Mouse (Mus musculus) CH12.LX (cell line): ENCODE measurements around the gene Zbtb48. TPM values are rescaled to one million over a fixed set of nuclear protein-coding genes. Genes with fewer than 3 reads are reported as not detected.

Experiments
- DNase-seq: peaks from one replicate; pipeline ENCODE4 v3.0.0-alpha.2; 2013; ENCODE audit errors: extremely low read depth
- H3K27ac ChIP-seq: 2 replicates; pipeline ENCODE4 v1.5.1; 2012; ENCODE audit warnings: low read depth, mild to moderate bottlenecking, control low read depth, moderate library complexity; ENCODE audit not compliant: insufficient read depth
- H3K27me3 ChIP-seq: replicated peaks from 2 replicates; pipeline ENCODE3; 2012; ENCODE audit warnings: inconsistent platforms
- H3K36me3 ChIP-seq, 2 experiments: replicated peaks in 1 of 2; 2 replicates each; pipeline versions ENCODE3 to v1.6.1; 2012; ENCODE audit warnings: inconsistent platforms in 1 of 2, low read length in 1 of 2, mild to moderate bottlenecking in 1 of 2, mixed read lengths in 1 of 2, moderate library complexity in 1 of 2; ENCODE audit not compliant: control insufficient read depth in 1 of 2, insufficient read depth in 1 of 2
- H3K4me1 ChIP-seq, 2 experiments: 2 replicates each; pipeline ENCODE4 v1.6.1; 2012; ENCODE audit warnings: inconsistent platforms in 1 of 2, moderate library complexity in 1 of 2; ENCODE audit not compliant: insufficient read depth in 2 of 2, control insufficient read depth in 1 of 2
- H3K4me2 ChIP-seq: 2 replicates; pipeline ENCODE4 v1.6.1; 2012; ENCODE audit warnings: low read depth, mild to moderate bottlenecking, control low read depth; ENCODE audit not compliant: poor library complexity, insufficient read depth, severe bottlenecking
- H3K4me3 ChIP-seq, 3 experiments: fragments of 150-350 bp in 1 of 3; sonication (generic) in 1 of 3; replicated peaks in 1 of 3; 2 replicates each; pipeline versions ENCODE3 to v1.5.1; 2011 to 2012; ENCODE audit warnings: low read depth in 2 of 3, low read length in 2 of 3, mild to moderate bottlenecking in 2 of 3, moderate library complexity in 2 of 3, control low read depth in 1 of 3, improper control_type of control experiment in 1 of 3, inconsistent platforms in 1 of 3, mixed read lengths in 1 of 3; ENCODE audit not compliant: poor library complexity in 1 of 3
- H3K79me2 ChIP-seq: replicated peaks from 2 replicates; pipeline ENCODE4 v1.6.1; 2012; ENCODE audit warnings: mild to moderate bottlenecking, moderate library complexity; ENCODE audit not compliant: control insufficient read depth, poor library complexity, insufficient read depth, severe bottlenecking; ENCODE audit errors: extremely low read depth
- H3K9ac ChIP-seq: 2 replicates; pipeline ENCODE4 v1.6.1; 2012; ENCODE audit warnings: low read depth, mild to moderate bottlenecking, control low read depth, moderate library complexity; ENCODE audit not compliant: insufficient read depth
- H3K9me3 ChIP-seq: replicated peaks from 2 replicates; pipeline ENCODE3; 2012; ENCODE audit warnings: low read length, inconsistent platforms, mixed read lengths
- CTCF ChIP-seq, 2 experiments: IDR thresholded peaks in 1 of 2; conservative IDR thresholded peaks in 1 of 2; 2 replicates each; pipeline ENCODE4 v1.5.1; 2011 to 2012; ENCODE audit warnings: low read depth in 2 of 2, low read length in 2 of 2, improper control_type of control experiment in 1 of 2, inconsistent platforms in 1 of 2, mild to moderate bottlenecking in 1 of 2, moderate library complexity in 1 of 2
- E2F4 ChIP-seq: IDR thresholded peaks from 2 replicates; pipeline ENCODE4 v1.6.1; 2011; ENCODE audit warnings: low read depth, low read length, improper control_type of control experiment; ENCODE audit not compliant: insufficient replicate concordance
- ELF1 ChIP-seq: IDR thresholded peaks from 2 replicates; pipeline ENCODE4 v1.6.1; 2014; ENCODE audit warnings: low read depth, mild to moderate bottlenecking, inconsistent platforms, low read length, improper control_type of control experiment
- ETS1 ChIP-seq: conservative IDR thresholded peaks from 2 replicates; pipeline ENCODE4 v1.6.1; 2012; ENCODE audit warnings: low read depth, mild to moderate bottlenecking, inconsistent platforms, low read length, improper control_type of control experiment, moderate library complexity
- HCFC1 ChIP-seq: IDR thresholded peaks from 2 replicates; pipeline ENCODE4 v1.6.1; 2012; ENCODE audit warnings: low read depth, mild to moderate bottlenecking, inconsistent platforms, low read length, improper control_type of control experiment
- IRF4 ChIP-seq: IDR thresholded peaks from 2 replicates; pipeline ENCODE4 v1.6.1; 2014; ENCODE audit warnings: low read depth, mild to moderate bottlenecking, inconsistent platforms, low read length, improper control_type of control experiment
- JUN ChIP-seq: IDR thresholded peaks from 2 replicates; pipeline ENCODE4 v1.6.1; 2011; ENCODE audit warnings: low read depth, mild to moderate bottlenecking, low read length, improper control_type of control experiment, moderate library complexity; ENCODE audit not compliant: insufficient read depth
- JUND ChIP-seq: conservative IDR thresholded peaks from 2 replicates; pipeline ENCODE4 v1.6.1; 2011; ENCODE audit warnings: low read depth, low read length, improper control_type of control experiment
- KAT2A ChIP-seq: IDR thresholded peaks from 2 replicates; pipeline ENCODE4 v1.6.1; 2012; ENCODE audit warnings: low read length, improper control_type of control experiment, inconsistent platforms; ENCODE audit not compliant: insufficient replicate concordance
- MAFK ChIP-seq: IDR thresholded peaks from 2 replicates; pipeline ENCODE4 v1.6.1; 2011; ENCODE audit warnings: low read length, improper control_type of control experiment; ENCODE audit not compliant: insufficient replicate concordance
- MAX ChIP-seq: IDR thresholded peaks from 2 replicates; pipeline ENCODE4 v1.6.1; 2011; ENCODE audit warnings: low read length, improper control_type of control experiment
- MAZ ChIP-seq: IDR thresholded peaks from 2 replicates; pipeline ENCODE4 v1.6.1; 2012; ENCODE audit warnings: low read depth, mild to moderate bottlenecking, inconsistent platforms, low read length, improper control_type of control experiment, moderate library complexity
- MEF2A ChIP-seq: IDR thresholded peaks from 2 replicates; pipeline ENCODE4 v1.6.1; 2014; ENCODE audit warnings: low read depth, mild to moderate bottlenecking, inconsistent platforms, low read length, improper control_type of control experiment, borderline replicate concordance
- MXI1 ChIP-seq: IDR thresholded peaks from 2 replicates; pipeline ENCODE4 v1.6.1; 2011; ENCODE audit warnings: mild to moderate bottlenecking, low read depth, low read length, improper control_type of control experiment
- MYC ChIP-seq: IDR thresholded peaks from 2 replicates; pipeline ENCODE4 v1.6.1; 2011; ENCODE audit warnings: low read depth, mild to moderate bottlenecking, improper control_type of control experiment, low read length
- NELFE ChIP-seq: IDR thresholded peaks from 2 replicates; pipeline ENCODE4 v1.6.1; 2011; ENCODE audit warnings: low read depth, low read length, improper control_type of control experiment
- NRF1 ChIP-seq: IDR thresholded peaks from 2 replicates; pipeline ENCODE4 v1.6.1; 2014; ENCODE audit warnings: low read depth, mild to moderate bottlenecking, inconsistent platforms, low read length, improper control_type of control experiment, moderate library complexity
- PAX5 ChIP-seq: IDR thresholded peaks from 2 replicates; pipeline ENCODE4 v1.6.1; 2012; ENCODE audit warnings: low read length, inconsistent platforms, mixed read lengths
- POLR2A ChIP-seq: IDR thresholded peaks from 2 replicates; pipeline ENCODE4 v1.6.1; 2011; ENCODE audit warnings: low read depth, mild to moderate bottlenecking, improper control_type of control experiment, low read length
- RAD21 ChIP-seq: IDR thresholded peaks from 2 replicates; pipeline ENCODE4 v1.6.1; 2011; ENCODE audit warnings: low read depth, mild to moderate bottlenecking, low read length, improper control_type of control experiment, moderate library complexity
- SIN3A ChIP-seq: IDR thresholded peaks from 2 replicates; pipeline ENCODE4 v1.6.1; 2012; ENCODE audit warnings: low read length, improper control_type of control experiment, inconsistent platforms
- SMC3 ChIP-seq: IDR thresholded peaks from 2 replicates; pipeline ENCODE4 v1.6.1; 2011; ENCODE audit warnings: low read depth, low read length, improper control_type of control experiment
- TBP ChIP-seq: conservative IDR thresholded peaks from 2 replicates; pipeline ENCODE4 v1.6.1; 2011; ENCODE audit warnings: low read depth, low read length, improper control_type of control experiment
- UBTF ChIP-seq: IDR thresholded peaks from 2 replicates; pipeline ENCODE4 v1.6.1; 2012; ENCODE audit warnings: low read depth, mild to moderate bottlenecking, inconsistent platforms, low read length, improper control_type of control experiment, moderate library complexity
- USF1 ChIP-seq: IDR thresholded peaks from 2 replicates; pipeline ENCODE4 v1.6.1; 2014; ENCODE audit warnings: low read depth, mild to moderate bottlenecking, inconsistent platforms, low read length, improper control_type of control experiment
- ZC3H11A ChIP-seq: IDR thresholded peaks from 2 replicates; pipeline ENCODE4 v1.6.1; 2012; ENCODE audit warnings: low read depth, mild to moderate bottlenecking, inconsistent platforms, low read length, improper control_type of control experiment
- ZKSCAN1 ChIP-seq: IDR thresholded peaks from 2 replicates; pipeline ENCODE4 v1.6.1; 2012; ENCODE audit warnings: low read depth, inconsistent platforms, low read length, improper control_type of control experiment, borderline replicate concordance
- ZNF384 ChIP-seq: IDR thresholded peaks from 2 replicates; pipeline ENCODE4 v1.6.1; 2012; ENCODE audit warnings: low read depth, low read length, improper control_type of control experiment, inconsistent platforms
- dilution Hi-C: fragments of 300-500 bp; cut with MboI; formaldehyde crosslinking; loops from 2 replicates; pipeline ENCODE4 v1.14.3; 2020; ENCODE audit warnings: low sequenced_read_pairs; ENCODE audit not compliant: extremely low pct_unique_long_range_greater_than_20kb, extremely low pct_ligation_motif_present
- in situ Hi-C: fragments of 300-500 bp; cut with MboI; formaldehyde crosslinking; loops from 3 replicates; pipeline ENCODE4 v1.14.3; 2019; ENCODE audit warnings: low sequenced_read_pairs, low pct_ligation_motif_present, low pct_unique_long_range_greater_than_20kb, mixed read lengths
- polyA plus RNA-seq: library from polyadenylated mRNA; unstranded; fragments of >175 nt; gene quantifications from 2 replicates; pipeline ENCODE4 v1.2.1, GENCODE M21; 2012; ENCODE audit warnings: low read depth; ENCODE audit not compliant: insufficient read length
- total RNA-seq, 2 experiments: library from RNA; depleted of rRNA; stranded (reverse); fragments of 300-350 nt in 1 of 2; fragments of >200 nt in 1 of 2; gene quantifications; 2 replicates each; pipeline ENCODE4 v1.2.3; 2012 to 2014

Zbtb48 gene
- total and polyA plus RNA-seq, 3 experiments = 7.4 to 13.6 (median 10.5) TPM

- no peak for DNase-seq
- Histone ChIP-seq H3K4me3 (peak overlapping the region; percentile 68 to 92 (median 86)), H3K4me1 (peaks cover 12 to 36% of the 10 kb centered on the region in 2 experiments), H3K9me3 (no peaks in the 10 kb centered on the region), H3K79me2 (peaks cover 2% of the 10 kb centered on the region; the same call in 1 of the 2 replicates), H3K36me3 (peaks cover 21 to 37% of the 10 kb centered on the region in 2 experiments), H3K27me3 (peaks cover 18% of the 10 kb centered on the region), H3K27ac (no peak overlapping the region), H3K4me2 (peak overlapping the region; percentile 86), H3K9ac (peak overlapping the region; percentile 47; the same call in 1 of the 2 replicates)
- TF ChIP-seq SMC3 (no peak), POLR2A (no peak), MAX (peak; percentile 43; the same call in 1 of the 2 replicates), NELFE (no peak), MAZ (no peak), MYC (no peak), SIN3A (peak; percentile 57; the same call in 1 of the 2 replicates), RAD21 (no peak), IRF4 (no peak), MXI1 (peak; percentile 78), ZC3H11A (no peak), UBTF (no peak), ZNF384 (no peak), CTCF (conservative IDR thresholded peaks at IDR 0.05 in 1 of 2, IDR thresholded peaks at IDR 0.05 in 1 of 2; ENCODE audit: low read depth in 2 of 2, low read length in 2 of 2) (no peak), USF1 (peak; percentile 18; the same call in 1 of the 2 replicates), JUND (no peak)
- dilution Hi-C loops (no loop called here), in situ Hi-C loops (no loop called here)
These were observed 17.3 kb downstream of the Zbtb48 start for GRCm38 (mm10) chr4:152010091-152010706.

DNA sequence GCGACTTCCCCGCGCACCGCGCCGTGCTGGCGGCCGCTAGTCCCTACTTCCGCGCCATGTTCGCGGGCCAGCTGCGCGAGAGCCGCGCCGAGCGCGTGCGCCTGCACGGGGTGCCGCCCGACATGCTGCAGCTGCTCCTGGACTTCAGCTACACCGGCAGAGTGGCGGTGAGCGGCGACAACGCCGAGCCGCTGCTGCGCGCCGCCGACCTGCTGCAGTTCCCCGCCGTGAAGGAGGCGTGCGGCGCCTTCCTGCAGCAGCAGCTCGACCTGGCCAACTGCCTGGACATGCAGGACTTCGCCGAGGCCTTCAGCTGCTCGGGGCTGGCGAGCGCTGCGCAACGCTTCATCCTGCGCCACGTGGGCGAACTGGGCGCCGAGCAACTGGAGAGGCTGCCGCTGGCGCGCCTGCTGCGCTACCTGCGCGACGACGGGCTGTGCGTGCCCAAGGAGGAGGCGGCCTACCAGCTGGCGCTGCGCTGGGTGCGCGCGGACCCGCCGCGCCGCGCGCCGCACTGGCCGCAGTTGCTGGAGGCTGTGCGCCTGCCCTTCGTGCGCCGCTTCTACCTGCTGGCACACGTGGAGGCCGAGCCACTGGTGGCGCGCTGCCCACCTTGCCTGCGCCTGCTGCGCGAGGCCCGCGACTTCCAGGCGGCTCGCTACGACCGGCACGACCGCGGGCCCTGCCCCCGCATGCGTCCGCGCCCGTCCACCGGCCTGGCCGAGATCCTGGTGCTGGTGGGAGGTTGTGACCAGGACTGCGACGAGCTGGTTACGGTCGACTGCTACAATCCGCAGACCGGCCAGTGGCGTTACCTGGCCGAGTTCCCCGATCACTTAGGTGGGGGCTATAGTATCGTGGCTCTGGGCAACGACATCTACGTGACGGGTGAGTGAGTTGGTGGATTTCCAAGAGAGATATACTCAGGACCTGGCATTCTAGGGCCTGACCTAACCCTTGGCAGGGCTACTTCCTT is 18.1 kb downstream of the Zbtb48 start:
- Histone ChIP-seq H3K4me2 (peak overlapping the region; percentile 86), H3K9me3 (no peaks in the 10 kb centered on the region), H3K27me3 (peaks cover 18% of the 10 kb centered on the region), H3K27ac (peak overlapping the region; percentile 19; the same call in 1 of the 2 replicates), H3K4me3 (peak overlapping the region; percentile 68 to 92 (median 86)), H3K9ac (peak overlapping the region; percentile 47), H3K79me2 (peaks cover 2% of the 10 kb centered on the region; the same call in 1 of the 2 replicates), H3K4me1 (peaks cover 12 to 36% of the 10 kb centered on the region in 2 experiments), H3K36me3 (peaks cover 13 to 29% of the 10 kb centered on the region in 2 experiments)
- DNase-seq = no peak
- in situ Hi-C loops = no loop called here
- dilution Hi-C loops = no loop called here
- no peak for TF ChIP-seq MEF2A
- TF ChIP-seq NELFE = no peak
- no peak for TF ChIP-seq ELF1
- TF ChIP-seq USF1 = no peak
- no peak for TF ChIP-seq RAD21
- no peak for TF ChIP-seq JUN
- TF ChIP-seq MXI1 = peak; percentile 84
- no peak for TF ChIP-seq POLR2A
- no peak for TF ChIP-seq TBP
- no peak for TF ChIP-seq ZKSCAN1
- TF ChIP-seq KAT2A = no peak
- TF ChIP-seq UBTF = peak; percentile 92
- TF ChIP-seq ETS1 = no peak
- no peak for TF ChIP-seq MAFK
- no peak; the same call in 1 of the 2 replicates for TF ChIP-seq HCFC1
- peak; percentile 78 for TF ChIP-seq NRF1
- no peak for TF ChIP-seq PAX5
- no peak for TF ChIP-seq E2F4
- TF ChIP-seq MAZ = no peak
- TF ChIP-seq IRF4 = no peak
